Mouse (Mus musculus) mesoderm, embryonic 11.5 days (tissue): ENCODE results near the gene Oas1a.
A peak's percentile ranks its signal among the peaks of the same experiment; 100 is the strongest.
"Not testable (repeated sequence)": the region's sequence is repeated elsewhere in the genome, so short reads cannot be mapped to it uniquely, and the experiment has no call there.

ENCODE experiments used
- DNase-seq: peaks from one replicate; pipeline ENCODE4 v3.0.0-alpha.2; 2012; ENCODE audit warnings: low read depth, low spot score

The Oas1a gene

DNA sequence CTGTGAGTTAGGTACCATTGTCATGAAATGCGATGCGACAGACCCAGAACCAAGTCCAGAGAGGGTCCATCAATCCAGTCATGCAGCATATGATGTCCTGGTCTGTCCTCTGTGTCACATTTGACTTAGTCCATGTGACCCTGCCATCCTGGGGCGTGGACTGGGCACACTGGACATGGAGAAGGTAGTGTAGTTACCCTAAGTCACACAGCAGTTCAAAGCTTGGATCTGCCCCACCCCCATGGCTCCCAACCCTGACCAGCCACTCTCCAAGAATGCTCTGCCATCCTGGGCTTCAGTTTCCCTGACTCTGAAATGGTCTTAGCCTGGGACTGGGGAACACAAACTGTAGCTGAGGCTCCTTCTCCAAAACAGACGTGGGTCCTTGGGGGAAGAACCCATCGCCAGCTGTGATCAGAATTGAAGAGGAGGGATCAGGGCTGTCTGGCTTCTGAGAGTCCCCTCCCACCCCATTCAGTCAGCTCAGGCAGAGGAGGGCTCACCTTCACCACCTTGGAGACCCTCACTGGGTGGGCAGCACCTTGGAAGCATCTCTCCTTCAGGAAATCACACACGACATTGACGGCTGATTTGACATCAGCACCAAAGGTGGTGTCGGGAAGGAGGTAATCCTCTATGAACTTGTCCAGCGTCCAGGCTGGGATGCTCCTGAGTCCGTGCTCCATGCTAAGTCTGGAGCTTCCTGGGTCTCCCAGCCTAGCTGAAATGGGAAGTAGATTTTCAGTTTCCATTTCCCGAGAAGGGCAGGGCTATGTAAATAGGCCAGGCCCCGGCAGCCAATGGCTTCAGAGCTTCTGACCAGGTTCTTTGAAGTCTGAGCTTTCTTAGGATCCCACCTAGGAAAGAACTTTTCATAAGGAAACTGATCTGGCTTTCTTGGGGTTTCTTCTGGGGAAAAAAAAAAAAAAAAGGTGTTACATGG, at the start of gene Oas1a:
Gene Oas1a (minus strand): TSS at position 731 of the 943 bp plus-strand sequence.
- not testable (repeated sequence) for DNase-seq

DNA sequence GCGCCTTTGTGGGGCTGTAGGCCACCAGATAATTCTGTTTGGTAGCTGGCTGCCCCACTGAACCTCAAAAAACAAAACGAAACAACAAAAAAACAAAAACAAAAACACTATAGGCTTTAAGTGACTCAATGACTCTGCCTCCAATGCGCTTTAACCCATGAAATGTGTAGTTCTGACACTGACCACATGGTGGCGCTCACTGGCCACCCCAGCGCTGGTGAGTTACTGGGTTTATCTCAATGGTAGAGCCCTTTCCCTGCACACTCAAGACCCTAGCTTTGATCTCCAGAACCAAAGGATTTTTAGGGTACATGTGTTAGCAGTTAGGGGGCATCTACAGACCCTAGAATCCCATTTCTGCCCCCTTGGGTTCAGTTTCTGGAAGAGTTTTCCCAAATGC, 46.7 kb upstream of the Oas1a start:
- DNase-seq: peak; percentile 48

DNA sequence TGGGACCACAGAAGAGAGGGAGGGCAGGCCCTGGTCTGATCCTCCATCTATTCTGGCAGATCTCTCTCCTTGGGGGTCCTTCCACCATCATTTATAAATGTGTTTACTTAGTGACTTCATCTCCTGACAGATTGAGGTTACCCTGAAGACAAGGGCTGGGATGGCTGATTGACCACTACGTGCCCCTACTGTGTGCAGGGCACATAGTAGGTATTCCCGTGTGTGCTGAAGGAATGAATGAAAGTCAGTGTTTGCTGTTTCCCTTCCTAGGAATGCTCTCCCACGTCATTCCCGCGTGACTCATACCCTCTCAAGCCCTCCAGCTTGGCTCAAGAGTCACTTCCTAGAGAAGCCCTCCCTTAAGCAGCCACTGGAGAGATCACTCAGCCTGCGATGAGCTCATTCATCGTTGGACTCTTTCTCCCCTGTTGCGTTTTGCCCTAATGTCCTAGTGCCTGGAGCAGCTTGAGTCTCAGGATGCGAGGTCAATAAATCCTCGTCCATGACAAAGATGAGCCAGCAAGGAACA, 45.0 kb upstream of the Oas1a start:
- DNase-seq: peak; percentile 14

DNA sequence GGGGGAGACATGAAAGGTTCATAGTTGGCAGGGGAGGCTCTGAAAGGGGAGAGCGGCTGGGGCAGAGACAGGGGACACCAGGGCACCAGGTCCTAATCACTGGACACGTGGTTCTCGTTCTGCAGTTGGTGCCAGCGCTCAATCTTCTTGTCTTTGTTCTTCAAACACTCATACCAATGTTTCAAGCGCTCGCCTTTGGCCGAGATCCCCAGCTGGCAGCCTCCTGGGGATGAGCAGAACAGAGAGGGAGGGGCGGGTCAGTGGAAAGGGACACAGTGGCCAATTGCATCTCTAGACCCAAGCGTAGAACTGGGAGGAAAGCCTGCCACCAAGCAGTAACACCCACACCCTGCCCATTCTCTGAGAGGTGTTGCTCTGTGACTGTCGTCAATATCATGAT, 34.8 kb upstream of the Oas1a start:
- DNase-seq: no peak

DNA sequence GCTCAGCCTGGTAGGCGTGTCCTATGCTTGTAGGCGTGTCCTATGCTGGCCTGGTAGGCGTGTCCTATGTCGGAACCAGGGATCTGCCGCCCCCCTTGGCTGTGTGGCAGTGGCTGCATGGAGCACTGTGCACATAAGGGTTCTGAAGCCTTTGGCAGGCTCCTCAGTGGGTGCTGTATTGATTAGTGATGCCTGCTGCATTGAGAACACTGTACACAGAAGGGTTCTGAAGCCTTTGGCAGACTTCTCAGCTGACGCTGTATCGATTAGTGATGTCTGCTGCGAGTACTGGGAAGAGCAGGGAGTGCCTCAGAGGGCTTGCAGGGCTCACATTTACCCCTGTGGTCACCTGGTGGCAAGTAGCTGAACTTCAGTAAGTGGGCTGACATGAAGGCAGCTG, 31.3 kb upstream of the Oas1a start:
- DNase-seq: no peak

DNA sequence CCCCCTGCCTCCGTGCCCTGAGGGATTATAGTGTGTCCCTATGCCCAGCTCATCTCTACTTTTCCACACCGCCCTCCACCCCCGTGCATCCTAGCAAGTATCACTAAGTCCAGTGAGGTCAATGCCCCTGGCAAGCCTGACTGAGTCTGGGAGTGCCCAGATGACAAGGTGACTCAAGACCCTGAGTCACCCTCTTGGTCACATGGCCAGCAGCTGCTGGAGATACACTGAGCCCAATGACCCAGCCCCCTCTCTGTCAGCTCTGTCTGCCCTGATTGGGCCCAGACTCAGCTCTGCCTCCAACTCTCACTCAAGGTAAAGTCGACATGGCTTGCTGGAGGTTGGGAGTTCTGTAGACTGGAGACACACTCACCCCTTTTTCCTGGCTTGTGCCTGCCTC, 30.5 kb upstream of the Oas1a start:
- DNase-seq: no peak

DNA sequence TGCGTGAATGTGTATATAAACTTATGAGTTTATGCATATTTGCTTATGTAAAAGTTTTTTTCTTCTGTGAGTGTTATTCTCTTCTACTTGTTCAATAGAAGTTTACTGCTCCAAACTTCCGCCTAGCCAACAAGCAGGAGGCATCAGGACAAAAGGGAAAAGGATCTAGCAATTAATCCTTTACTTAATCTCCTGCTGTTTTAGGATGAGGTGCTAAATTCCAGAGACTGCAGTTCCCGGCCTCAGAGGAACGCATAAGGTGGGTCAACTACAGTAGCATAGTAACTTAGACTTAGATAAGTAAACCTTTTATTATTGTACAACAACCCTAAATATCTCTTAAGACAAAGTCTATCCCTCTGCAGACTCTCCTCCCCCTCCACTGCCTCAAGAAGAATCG, 26.6 kb upstream of the Oas1a start:
- DNase-seq: no peak

DNA sequence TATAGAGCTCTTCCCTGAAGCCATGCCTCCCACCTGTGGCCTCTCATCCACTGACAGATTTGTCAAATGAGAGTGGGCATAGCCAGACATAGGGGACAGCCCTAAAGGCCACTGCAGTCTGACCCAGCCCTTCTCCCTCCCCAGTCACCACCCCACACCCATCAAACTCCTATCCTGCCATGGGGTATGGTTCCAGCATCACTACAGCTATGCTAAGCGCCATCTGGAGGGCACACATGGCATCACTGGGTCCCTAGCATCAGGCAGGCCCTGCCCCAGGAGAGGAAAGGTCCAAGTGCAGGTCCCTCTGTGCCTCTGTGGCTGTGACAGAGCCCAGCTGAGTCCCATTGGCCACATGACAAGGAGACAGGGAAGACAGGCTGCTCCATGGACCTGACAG, 19.7 kb upstream of the Oas1a start:
- DNase-seq: no peak

DNA sequence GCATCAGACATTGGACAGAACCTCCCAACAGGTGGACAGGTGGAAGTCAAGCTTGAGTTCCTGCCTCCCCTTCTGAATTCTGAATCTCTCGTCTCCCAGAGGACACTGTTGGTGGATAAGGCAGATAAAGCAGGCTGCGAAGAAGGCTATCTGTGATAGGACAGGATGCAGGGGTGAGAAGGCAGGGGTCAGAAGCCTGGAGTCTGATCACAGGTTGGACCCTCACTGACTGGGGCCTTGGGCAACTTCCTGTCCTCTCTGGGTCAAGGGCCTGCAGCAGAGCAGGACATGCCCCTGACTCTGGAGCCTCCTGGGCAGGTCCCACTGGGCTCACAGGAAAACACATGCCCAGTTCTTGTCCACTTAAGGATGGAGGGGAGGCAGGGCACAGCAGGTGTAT, 19.0 kb upstream of the Oas1a start:
- DNase-seq: not testable (repeated sequence)

DNA sequence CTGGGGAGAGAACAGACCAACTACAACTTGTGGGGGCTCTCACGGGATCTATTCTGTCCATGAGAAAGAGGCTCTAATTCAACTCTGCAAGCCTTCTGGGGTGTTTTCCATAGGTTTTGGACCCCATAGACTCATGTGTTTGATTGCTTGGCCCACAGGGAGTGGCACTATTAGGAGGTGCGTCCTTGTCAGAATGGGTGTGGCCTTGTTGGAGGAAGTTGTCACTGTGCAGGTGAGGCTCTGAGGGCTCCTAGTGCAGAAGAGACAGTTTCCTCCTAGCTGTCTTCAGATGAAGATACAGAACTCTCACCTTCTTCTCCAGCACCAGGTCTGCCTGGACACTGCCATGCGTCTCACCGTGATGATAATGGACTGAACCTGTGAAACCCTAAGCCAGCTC, 17.2 kb upstream of the Oas1a start:
- not testable (repeated sequence) for DNase-seq

DNA sequence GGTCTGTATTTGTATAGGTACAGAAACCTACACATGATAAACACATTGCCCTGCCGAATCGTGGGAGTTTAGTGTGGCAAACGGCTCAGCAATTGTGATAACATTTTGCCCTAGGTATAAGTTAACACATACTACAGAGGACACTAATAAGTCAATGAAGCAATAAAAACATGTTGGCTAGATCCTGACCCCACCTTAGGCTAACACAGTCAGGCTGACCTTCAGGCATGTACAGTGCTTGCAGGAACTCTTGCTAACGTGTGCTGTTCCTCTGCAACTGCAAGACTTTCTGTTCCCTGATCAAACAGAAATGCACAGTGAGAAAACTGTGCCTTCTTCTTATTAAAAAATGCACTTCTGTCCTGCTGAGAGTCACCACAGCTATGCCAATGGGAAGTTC, 16.6 kb upstream of the Oas1a start:
- DNase-seq: no peak

DNA sequence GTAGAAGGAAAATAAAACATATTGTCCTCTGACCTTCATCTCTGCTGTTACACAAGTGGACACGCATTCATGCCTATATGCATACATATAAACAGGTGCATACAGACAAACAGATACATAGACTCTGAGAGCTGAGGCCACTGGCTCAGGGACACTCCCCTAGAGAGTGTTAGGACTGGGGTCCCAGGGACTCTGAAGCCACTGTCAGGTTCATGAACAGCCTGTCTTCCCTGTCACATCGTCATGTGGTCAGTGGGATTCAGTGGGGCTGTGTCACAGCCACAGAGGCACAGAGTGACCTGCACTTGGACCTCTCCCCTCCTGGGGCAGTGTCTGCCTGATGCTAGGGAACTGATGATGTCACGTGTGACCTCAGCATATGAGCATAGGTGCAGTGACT, 13.0 kb upstream of the Oas1a start:
- no peak for DNase-seq

DNA sequence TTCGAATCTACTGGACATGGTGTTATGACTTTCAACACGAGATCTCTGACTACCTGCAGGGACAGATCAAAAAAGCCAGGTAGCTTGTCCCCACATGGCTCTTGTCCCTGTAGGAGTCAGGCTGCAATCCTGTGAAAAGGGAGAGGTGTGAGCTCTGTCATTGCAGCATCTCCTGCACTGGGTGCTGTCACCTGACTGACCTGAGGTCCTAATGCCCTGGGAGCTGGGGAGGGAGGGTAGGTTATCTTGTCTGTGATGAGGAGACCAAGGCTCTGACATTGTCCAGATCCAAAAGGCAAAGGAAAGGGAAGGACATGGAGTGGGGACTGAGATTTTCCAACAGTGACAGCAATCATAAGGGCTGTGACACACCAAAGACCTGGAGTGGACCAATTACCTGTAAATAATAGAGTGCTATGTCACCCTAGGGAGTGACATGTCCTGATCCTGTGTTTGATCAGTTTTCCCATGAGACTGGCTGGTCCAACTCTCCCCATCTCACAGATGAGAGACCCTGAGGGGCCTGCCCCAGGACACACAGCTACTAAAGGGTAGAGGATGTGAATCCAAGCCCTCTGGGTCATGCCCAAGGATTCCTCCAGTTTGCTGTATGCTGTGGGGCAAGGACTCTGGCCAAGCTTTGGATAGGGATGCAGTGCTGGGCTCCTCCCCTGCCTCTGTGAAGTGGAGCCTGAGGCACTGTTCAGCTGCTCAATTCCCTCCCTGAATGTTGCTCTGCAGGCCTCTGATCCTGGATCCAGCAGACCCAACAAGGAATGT, 12.0 kb upstream of the Oas1a start:
- DNase-seq: not testable (repeated sequence)

DNA sequence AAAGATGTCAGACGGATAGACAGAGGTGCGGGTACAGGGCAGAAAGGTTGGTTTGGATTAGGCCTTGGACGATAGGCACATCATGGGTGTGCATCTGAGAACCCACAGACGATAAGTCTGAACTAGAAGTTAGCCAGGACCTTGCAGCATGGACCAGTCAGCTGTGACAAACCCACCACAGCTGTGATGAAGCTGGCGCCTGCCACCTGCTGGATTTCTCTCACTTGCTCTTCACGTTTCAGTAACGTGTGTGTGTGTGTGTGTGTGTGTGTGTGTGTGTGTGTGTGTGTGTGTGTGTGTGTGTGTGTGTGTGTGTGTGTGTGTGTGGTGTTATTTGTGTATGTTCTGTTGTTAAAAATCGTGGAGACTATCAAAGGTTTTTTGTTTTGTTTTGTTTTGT, 6.9 kb upstream of the Oas1a start, which contains the start of gene Oas1d:
Gene Oas1d (plus strand): TSS at position 333 of the 400 bp plus-strand sequence.
- DNase-seq: not testable (repeated sequence)

DNA sequence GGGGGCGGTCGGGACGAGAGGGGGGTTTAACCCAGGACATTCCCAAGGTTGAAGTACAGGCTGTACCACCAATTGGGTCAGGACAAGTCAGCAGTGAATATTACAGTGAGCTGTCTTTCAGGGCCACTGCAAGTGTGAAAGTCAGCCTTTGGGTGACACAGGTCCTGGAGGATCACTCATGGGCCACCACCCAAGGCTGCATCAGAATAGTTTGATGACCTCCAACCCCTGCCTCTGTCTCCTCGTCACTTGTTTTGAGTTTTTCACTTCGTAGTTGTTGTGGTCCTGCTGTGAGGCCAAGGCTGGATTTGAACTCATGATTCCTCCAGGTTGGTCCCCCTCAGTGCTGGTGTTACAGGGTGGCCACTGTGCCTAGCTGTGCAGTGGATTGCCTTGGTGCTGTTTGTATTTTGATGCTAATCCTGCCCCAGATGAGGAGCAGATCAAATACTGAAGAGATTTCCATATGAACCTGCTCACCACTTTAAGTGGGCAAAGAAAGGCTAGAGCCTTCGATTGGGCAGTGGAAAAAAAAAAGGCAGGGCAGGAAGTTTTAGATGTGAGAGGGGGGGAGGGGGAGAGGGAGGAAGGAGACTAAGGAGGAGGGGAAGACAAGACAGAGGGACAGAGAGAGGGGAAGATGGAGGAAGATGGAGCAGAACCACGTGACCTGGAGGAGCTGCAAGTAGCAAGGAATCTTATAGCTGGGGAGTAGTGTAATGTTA, 1.0 kb upstream of the Oas1a start:
- DNase-seq: no peak

DNA sequence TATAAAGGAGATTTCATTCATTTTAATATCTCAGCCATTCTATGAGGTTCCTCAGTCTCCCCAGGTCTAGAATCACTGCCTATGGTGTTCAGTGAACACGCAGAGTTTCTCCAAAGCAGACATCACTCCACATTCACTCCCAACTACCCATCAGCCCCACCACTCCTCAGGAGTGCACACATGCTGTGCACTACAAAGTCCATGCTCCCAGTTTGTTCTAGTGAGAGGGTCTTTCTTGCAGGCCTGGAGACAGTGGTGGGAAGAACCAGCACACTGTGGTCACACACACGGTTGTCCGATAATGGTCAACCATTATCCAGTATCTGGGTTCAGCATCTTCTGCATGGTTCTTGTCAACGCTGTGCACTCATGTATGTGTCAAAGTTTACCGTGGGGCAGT, 5.3 kb downstream of the Oas1a start:
- no peak for DNase-seq

DNA sequence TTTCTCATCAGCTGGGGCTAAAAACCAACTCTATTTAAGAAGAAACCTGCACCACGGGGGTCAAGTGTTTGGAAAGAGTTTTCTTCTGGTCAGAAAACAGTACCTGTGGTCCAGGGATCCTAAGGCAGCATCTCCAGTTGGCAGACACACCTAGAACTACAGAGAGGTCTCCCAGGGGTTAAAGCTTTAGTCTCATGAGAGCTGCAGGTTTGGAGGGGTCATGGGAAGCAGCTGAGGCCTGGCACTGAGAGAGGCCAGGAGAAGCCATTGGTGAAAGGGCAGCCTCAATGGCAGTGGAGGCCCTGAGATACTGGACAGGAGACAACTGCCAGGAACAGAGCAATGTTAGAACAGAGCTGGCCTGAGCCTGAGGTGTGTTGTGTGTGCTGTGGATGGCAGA, 6.7 kb downstream of the Oas1a start:
- no peak for DNase-seq

DNA sequence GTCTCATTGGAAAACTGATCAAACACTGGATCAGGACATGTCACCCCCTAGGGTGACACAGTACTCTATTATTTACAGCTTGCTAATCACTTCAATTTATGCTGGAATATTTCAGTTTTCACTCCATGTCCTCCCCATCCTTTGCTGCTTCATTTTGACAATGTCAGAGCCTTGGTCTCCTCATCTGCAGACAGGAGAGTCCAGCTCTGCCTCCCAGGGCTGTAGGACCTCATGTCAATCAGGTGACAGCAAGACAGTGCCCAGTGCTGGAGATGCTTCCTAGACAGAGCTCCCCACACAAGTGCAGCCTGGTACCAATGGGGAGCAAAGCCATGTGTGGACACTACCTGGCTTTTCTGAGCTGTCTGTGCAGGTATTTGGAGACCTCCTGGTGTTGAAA, 8.6 kb downstream of the Oas1a start:
- no peak for DNase-seq

DNA sequence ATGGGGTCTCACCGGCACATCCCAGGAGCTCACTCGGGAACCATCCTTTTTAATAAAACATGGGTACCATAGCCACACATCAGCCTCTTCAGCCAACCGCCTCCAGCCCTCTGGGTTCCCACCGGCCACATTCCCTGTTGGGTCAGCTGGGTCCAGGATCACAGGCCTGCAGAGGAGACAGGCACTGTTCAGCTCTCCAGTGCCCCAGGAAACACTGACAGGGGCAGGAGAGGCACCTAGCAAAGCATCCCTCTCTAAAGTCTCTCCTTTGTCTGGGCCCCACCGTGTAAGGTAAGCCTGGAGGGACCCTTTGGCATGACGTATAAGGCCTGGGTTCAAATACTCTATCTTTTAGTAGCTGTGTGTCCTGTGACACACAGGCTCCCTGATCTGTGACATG, 9.0 kb downstream of the Oas1a start:
- no peak for DNase-seq

DNA sequence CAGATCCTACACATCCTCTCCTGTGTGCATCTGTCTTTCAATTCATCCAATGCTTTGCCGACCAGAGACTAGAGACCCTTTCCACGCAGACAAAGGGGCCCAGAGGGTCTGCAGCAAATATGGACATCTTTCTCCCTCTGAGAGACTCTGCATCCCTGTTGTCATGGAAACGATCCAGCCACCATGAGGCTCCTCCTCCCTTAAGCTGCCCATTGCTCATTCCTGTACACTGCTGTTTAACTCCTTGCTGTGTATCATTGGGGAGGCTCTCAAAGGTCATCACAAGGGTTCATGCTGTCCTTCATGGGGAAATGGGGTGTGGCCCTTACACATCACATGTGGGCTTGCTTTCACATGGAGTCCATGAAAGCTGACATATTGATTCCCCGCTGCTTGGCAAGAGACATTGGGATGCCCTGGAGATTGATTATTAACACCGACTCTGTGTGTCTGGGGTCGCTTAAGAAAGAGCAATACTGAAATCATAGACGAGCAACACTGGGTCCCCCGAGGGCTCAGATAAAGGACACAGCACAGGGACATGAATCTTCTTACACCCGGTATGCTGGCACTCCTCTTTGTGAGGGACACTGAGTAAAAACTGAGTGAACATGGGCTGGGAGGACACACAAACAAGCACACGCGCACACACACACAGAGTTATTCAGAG, 12.0 kb downstream of the Oas1a start:
- no peak for DNase-seq

DNA sequence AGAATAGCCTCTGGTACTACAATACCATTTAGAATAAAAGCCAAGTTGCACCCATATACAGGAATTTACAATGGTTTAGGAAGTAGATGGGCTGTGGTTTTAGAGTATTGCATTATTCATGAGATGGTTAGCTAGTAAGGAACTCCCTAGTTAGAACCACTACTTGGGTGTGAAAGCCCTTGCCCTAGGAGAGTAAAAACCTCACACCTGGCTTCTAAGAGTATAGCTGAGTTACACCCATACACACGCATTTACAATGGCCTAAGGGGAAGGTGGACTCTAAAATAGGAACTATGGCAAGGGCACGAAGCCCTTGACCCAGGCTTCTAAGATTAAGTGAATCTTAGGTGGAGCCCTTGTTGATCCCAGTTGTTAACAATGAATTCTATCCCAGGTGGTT, 12.6 kb downstream of the Oas1a start:
- DNase-seq: not testable (repeated sequence)
